Mouse (Mus musculus): ENCODE measurements at regions not wholly inside any gene's neighbourhood (a gene's known extent, or its start where the extent isn't known, plus 50 kb on each side); places are given as distances from the start of the nearest gene placed in this dataset.

- Histone ChIP-seq H3K9me3 (ENCODE audit: control insufficient read depth, low read length) (no peaks in the 10 kb centered on the region), H3K4me2 (ENCODE audit: low read length) (no peak overlapping the region), H3K27ac (ENCODE audit: low read depth) (no peak overlapping the region), H3K27me3 (replicated peaks; ENCODE audit: control insufficient read depth, insufficient read depth, low read length) (no peaks in the 10 kb centered on the region), H3K9ac (ENCODE audit: low read length) (no peak overlapping the region), H3K36me3 (ENCODE audit: control insufficient read depth, insufficient read depth, low read length) (no peaks in the 10 kb centered on the region), H3K4me3 (ENCODE audit: low read depth, low read length) (no peak overlapping the region), H3K4me1 (replicated peaks; ENCODE audit: control insufficient read depth, insufficient read depth, low read length) (no peaks in the 10 kb centered on the region)
- no peak for DNase-seq (ENCODE audit: low spot score)
- WGBS, result 79% methylated on average over 3 of the region's 3 CpGs
- ATAC-seq (replicated peaks; ENCODE audit: low FRiP score, low TSS enrichment, low read depth), result no peak
These were observed 94.4 kb upstream of the Mdfic start for GRCm38 (mm10) chr6:15625910-15626564.

- ATAC-seq (replicated peaks; ENCODE audit: low FRiP score, low TSS enrichment, low read depth) (no peak), DNase-seq (ENCODE audit: low spot score) (no peak)
- Histone ChIP-seq H3K9ac (ENCODE audit: low read length) (no peak overlapping the region), H3K27ac (ENCODE audit: low read depth) (no peak overlapping the region), H3K9me3 (ENCODE audit: control insufficient read depth, low read length) (no peaks in the 10 kb centered on the region), H3K4me3 (ENCODE audit: low read depth, low read length) (no peak overlapping the region), H3K36me3 (ENCODE audit: control insufficient read depth, insufficient read depth, low read length) (no peaks in the 10 kb centered on the region), H3K4me1 (replicated peaks; ENCODE audit: control insufficient read depth, insufficient read depth, low read length) (no peaks in the 10 kb centered on the region), H3K4me2 (ENCODE audit: low read length) (no peak overlapping the region), H3K27me3 (replicated peaks; ENCODE audit: control insufficient read depth, insufficient read depth, low read length) (no peaks in the 10 kb centered on the region)
- 82% methylated on average over 14 of the region's 14 CpGs for WGBS
These were observed 81.9 kb upstream of the Mdfic start for GRCm38 (mm10) chr6:15638548-15638947.

- DNase-seq (ENCODE audit: low spot score) (no peak), ATAC-seq (replicated peaks; ENCODE audit: low FRiP score, low TSS enrichment, low read depth) (no peak)
- H3K4me3 ChIP-seq (ENCODE audit: low read depth, low read length), result no peak overlapping the region
- no peak overlapping the region for H3K9ac ChIP-seq (ENCODE audit: low read length)
- no peaks in the 10 kb centered on the region for H3K4me1 ChIP-seq (replicated peaks; ENCODE audit: control insufficient read depth, insufficient read depth, low read length)
- no peaks in the 10 kb centered on the region for H3K36me3 ChIP-seq (ENCODE audit: control insufficient read depth, insufficient read depth, low read length)
- H3K4me2 ChIP-seq (ENCODE audit: low read length), result no peak overlapping the region
- WGBS, result 56% methylated on average over 4 of the region's 4 CpGs
- H3K27ac ChIP-seq (ENCODE audit: low read depth), result no peak overlapping the region
- no peaks in the 10 kb centered on the region for H3K27me3 ChIP-seq (replicated peaks; ENCODE audit: control insufficient read depth, insufficient read depth, low read length)
- H3K9me3 ChIP-seq (ENCODE audit: control insufficient read depth, low read length), result no peaks in the 10 kb centered on the region
These were observed 81.1 kb upstream of the Mdfic start for GRCm38 (mm10) chr6:15639378-15639777.

GRCm38 (mm10) chr6:15639809-15640479, 80.5 kb upstream of the Mdfic start:
- ATAC-seq (replicated peaks; ENCODE audit: low FRiP score, low TSS enrichment, low read depth) (no peak), DNase-seq (ENCODE audit: low spot score) (no peak)
- no peaks in the 10 kb centered on the region for H3K36me3 ChIP-seq (ENCODE audit: control insufficient read depth, insufficient read depth, low read length)
- H3K9ac ChIP-seq (ENCODE audit: low read length), result no peak overlapping the region
- no peak overlapping the region for H3K4me3 ChIP-seq (ENCODE audit: low read depth, low read length)
- no peaks in the 10 kb centered on the region for H3K4me1 ChIP-seq (replicated peaks; ENCODE audit: control insufficient read depth, insufficient read depth, low read length)
- no peaks in the 10 kb centered on the region for H3K9me3 ChIP-seq (ENCODE audit: control insufficient read depth, low read length)
- 58% methylated on average over 5 of the region's 5 CpGs for WGBS
- no peak overlapping the region for H3K27ac ChIP-seq (ENCODE audit: low read depth)
- H3K4me2 ChIP-seq (ENCODE audit: low read length), result no peak overlapping the region
- H3K27me3 ChIP-seq (replicated peaks; ENCODE audit: control insufficient read depth, insufficient read depth, low read length), result no peaks in the 10 kb centered on the region

GRCm38 (mm10) chr6:15644311-15644710, 76.2 kb upstream of the Mdfic start:
- no peak for ATAC-seq (replicated peaks; ENCODE audit: low FRiP score, low TSS enrichment, low read depth)
- Histone ChIP-seq H3K36me3 (ENCODE audit: control insufficient read depth, insufficient read depth, low read length) (no peaks in the 10 kb centered on the region), H3K9me3 (ENCODE audit: control insufficient read depth, low read length) (no peaks in the 10 kb centered on the region), H3K27me3 (replicated peaks; ENCODE audit: control insufficient read depth, insufficient read depth, low read length) (no peaks in the 10 kb centered on the region), H3K9ac (ENCODE audit: low read length) (no peak overlapping the region), H3K4me3 (ENCODE audit: low read depth, low read length) (no peak overlapping the region), H3K4me2 (ENCODE audit: low read length) (no peak overlapping the region), H3K27ac (ENCODE audit: low read depth) (no peak overlapping the region), H3K4me1 (replicated peaks; ENCODE audit: control insufficient read depth, insufficient read depth, low read length) (no peaks in the 10 kb centered on the region)
- no peak for DNase-seq (ENCODE audit: low spot score)

- H3K4me2 ChIP-seq (ENCODE audit: low read length), result no peak overlapping the region
- H3K4me1 ChIP-seq (replicated peaks; ENCODE audit: control insufficient read depth, insufficient read depth, low read length), result no peaks in the 10 kb centered on the region
- WGBS, result 57% methylated on average over 2 of the region's 2 CpGs
- no peak overlapping the region for H3K9ac ChIP-seq (ENCODE audit: low read length)
- H3K36me3 ChIP-seq (ENCODE audit: control insufficient read depth, insufficient read depth, low read length), result no peaks in the 10 kb centered on the region
- no peaks in the 10 kb centered on the region for H3K27me3 ChIP-seq (replicated peaks; ENCODE audit: control insufficient read depth, insufficient read depth, low read length)
- ATAC-seq (replicated peaks; ENCODE audit: low FRiP score, low TSS enrichment, low read depth), result no peak
- no peak for DNase-seq (ENCODE audit: low spot score)
- H3K4me3 ChIP-seq (ENCODE audit: low read depth, low read length), result no peak overlapping the region
- no peak overlapping the region for H3K27ac ChIP-seq (ENCODE audit: low read depth)
- no peaks in the 10 kb centered on the region for H3K9me3 ChIP-seq (ENCODE audit: control insufficient read depth, low read length)
These were observed 73.0 kb upstream of the Mdfic start for GRCm38 (mm10) chr6:15647499-15647898.

All from intestine, embryonic 14.5 days (tissue).